Mouse (Mus musculus) layer of hippocampus, postnatal 25 days (tissue): ENCODE data around the gene Clip2. TPM values are rescaled to one million over a fixed set of nuclear protein-coding genes. Genes with fewer than 3 reads are reported as not detected.

ENCODE experiments used
- DNase-seq, 2 experiments: peaks; one replicate each; pipeline ENCODE4 v3.0.0; 2022; ENCODE audit warnings: mixed read lengths in 2 of 2, low spot score in 1 of 2; ENCODE audit errors: extremely low spot score in 1 of 2
- total RNA-seq, 2 experiments: library from RNA; stranded (reverse); gene quantifications; 2 replicates each; pipeline ENCODE4 v1.2.3; 2021

The Clip2 gene
- total RNA-seq: 100 to 1,000 TPM in 1 of 2 experiments, 10 to 100 TPM in 1; 99.8 to 101 TPM

GRCm38 (mm10) chr5:134552110-134552972 lies at the start of gene Clip2:
TSS of gene Clip2 (minus strand) at chr5:134552434.
- DNase-seq: peak; percentile 99

GRCm38 (mm10) chr5:134597711-134598110 lies 45.5 kb upstream of the Clip2 start:
- DNase-seq: no peak

DNA sequence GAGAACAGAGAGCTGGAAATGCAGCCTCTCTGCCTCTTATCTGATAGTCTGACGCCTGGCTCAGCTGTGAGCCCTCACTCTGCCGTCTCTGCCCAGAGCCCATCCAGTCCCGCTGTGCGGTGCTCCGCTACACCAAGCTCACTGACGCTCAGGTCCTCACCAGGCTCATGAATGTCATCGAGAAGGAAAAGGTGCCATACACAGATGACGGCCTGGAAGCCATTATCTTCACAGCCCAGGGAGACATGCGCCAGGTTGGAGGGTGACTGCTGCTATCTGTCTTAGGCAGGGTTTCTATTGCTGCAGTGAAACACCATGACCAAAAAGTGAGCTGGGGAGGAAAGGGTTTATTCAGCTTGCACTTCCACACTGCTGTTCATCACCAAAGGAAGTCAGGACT lies 40.9 kb upstream of the Clip2 start:
- DNase-seq: no peak

DNA sequence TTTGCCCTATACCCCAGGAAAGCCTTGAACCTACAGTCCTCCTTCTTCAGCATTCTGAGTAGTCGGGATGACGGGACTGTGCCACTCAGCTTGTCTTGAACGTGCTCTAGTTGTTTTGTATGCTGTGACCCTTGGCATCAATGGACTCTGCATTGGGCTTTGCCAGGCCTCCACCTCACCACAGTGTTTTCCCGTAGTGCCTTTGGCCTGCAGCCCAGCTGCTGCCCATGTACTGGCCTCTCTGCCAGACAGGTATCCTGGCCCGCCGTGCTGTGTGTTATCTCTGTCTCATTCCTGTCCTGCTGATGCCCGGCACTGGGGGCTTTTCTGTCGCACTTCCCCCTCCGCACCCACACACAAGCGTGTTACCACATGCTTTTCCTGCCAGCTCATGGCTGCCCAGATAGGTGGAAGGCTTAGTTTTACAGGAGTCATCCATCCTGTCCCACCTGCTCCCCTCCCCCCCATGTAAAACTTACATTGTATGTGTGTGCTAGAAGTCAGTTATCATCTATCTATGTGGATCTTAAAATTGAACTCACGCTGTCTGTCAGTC lies 39.9 kb upstream of the Clip2 start:
- DNase-seq: no peak

DNA sequence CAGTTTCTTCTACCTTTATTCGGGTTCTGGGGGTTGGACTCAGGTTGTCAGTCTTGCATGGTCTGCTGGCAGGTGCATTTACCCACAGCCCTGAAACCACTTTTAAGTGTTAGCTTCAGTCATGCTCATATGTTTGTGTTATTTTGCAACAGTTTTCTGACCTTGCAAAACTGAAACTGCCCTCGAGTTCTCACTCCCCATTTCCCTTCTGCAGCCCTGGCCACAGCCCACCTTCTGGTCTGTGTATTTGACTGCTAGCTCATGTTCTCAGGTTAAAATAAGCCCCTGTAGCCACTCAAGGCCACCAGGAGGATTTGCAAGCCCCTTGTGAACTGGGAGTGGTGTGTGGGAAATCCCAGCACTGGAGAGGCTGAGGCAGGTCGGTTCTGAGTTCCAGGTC lies 37.7 kb upstream of the Clip2 start:
- DNase-seq: no peak

DNA sequence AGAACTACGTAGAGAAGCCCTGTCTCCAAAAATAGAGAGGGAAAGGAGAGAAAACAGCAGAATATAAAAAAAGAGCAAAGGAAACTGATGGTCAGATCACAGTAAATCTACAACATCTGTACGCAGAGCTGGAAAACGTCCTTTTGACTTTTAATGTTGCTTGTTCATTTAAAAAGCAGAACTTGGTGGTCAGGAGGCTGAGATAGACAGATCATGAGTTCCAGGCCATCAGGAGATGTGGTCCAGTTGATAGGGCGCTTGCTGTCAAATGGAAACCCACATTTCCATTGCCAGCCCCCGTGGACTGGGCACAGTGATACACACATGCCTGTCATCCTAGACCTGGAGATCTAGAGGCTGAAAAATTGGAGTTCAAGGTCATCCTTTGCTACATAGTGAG lies 32.6 kb upstream of the Clip2 start:
- DNase-seq: no peak

DNA sequence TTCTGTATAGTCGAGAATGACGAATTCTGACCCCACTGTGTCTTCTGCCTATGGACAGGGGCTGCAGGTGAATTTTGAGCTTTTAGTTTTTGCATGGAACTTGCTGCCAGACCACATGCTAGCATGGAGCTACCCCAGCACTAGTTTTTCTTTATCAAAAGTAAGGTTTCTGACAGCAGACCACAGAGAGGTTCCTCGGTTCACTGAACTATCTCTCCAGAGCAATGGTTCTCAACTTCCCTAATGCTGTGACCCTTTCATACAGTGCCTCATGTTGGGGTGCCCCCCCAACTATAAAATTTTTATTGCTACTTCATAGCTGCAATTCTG lies 31.6 kb upstream of the Clip2 start:
- no peak for DNase-seq

GRCm38 (mm10) chr5:134583006-134583883 lies 31.0 kb upstream of the Clip2 start:
- no peak for DNase-seq

- DNase-seq: peak; percentile 85 to 98
Observed at GRCm38 (mm10) chr5:134582221-134582907, 30.1 kb upstream of the Clip2 start.

GRCm38 (mm10) chr5:134581146-134581545 lies 28.9 kb upstream of the Clip2 start, which contains the start of gene Rfc2:
TSS of gene Rfc2 (plus strand) at chr5:134581366.
- DNase-seq: no peak

DNA sequence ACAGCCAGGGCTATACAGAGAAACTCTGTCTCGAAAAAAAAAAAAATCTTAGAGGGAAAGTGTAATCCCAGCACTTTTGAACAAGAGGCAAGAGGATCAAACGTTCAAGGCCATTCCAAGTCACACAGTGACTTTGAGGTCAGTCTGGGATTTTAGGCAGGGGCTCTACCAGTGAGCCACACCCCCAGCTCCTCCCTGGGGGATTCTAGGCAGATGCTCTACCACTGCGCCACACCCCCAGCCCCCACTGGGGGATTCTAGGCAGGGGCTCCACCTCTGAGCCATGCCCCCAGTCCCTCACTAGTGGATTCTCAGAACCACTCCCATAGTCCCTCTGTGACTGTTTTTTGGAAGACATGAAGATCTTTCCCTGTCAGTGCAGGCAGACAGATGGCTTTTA lies 26.9 kb upstream of the Clip2 start:
- no peak for DNase-seq

- DNase-seq: no peak
Observed at GRCm38 (mm10) chr5:134577534-134577933, 25.3 kb upstream of the Clip2 start.

DNA sequence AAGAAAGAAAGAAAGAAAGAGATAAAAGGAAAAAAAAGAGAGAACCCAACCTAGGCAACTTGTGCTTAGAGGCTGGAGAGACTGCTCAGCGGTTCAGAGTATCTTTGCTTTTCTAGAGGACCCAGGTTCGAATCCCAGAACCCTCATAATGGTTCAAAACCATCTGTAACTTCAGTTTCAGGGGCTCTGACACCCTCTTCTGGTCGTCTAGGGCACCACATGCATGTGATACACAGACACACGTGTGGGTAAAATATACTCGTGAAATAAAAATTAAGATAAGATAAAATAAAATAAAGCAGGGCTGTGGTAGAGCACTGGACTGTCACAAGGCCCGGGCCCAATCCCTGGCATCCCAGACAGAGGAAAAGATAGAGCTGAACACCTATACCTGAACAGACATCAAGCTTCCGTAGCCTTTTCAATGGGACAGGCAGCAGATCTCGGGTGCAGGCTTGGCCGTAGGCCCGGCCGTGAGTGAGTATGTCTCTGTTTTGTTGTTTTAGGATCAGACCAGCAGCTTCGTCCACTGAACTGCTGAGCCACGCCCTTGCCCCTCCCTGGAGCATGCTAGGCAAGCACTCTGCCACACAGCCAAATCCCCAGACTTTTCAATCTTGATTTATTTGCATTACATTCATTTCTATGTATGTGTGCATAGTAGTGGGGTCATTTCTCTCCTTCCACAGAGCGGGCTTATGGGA lies 24.4 kb upstream of the Clip2 start:
- DNase-seq: no peak

- no peak for DNase-seq
Observed at GRCm38 (mm10) chr5:134575833-134576232, 23.6 kb upstream of the Clip2 start.

DNA sequence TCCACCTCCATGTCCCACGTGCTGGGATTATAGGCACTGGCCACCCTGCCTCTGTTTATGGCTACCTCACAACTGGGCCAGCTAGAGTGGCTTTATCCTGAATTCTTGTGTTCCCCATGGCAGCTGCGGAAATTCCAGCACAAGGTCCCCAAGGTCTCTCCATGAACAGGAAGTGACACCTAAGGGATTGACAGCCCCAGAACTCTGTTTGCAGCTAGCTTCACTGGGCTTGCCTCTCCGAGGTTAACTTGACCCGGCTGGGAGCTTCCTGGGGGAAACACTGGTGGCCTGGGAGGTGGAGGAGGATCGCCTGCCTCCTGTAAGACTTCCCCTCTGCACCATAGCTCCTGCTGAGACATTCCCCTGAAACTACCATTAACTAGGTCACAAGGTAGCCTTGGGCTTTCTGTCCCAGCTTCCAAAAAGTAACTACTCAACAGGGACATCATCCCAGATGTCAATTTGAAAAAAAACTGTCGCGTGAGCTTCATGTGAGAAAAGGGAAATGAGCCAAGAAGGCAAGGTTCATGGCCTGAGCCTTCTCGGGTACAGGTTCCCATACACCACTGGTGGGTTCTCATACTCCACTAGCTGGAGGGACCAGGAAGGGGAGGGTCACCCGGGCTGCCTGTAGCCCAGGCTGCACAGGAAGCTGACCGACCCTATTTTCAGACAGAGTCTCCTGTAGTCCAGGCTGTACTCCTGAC lies 20.4 kb upstream of the Clip2 start:
- DNase-seq: no peak

DNA sequence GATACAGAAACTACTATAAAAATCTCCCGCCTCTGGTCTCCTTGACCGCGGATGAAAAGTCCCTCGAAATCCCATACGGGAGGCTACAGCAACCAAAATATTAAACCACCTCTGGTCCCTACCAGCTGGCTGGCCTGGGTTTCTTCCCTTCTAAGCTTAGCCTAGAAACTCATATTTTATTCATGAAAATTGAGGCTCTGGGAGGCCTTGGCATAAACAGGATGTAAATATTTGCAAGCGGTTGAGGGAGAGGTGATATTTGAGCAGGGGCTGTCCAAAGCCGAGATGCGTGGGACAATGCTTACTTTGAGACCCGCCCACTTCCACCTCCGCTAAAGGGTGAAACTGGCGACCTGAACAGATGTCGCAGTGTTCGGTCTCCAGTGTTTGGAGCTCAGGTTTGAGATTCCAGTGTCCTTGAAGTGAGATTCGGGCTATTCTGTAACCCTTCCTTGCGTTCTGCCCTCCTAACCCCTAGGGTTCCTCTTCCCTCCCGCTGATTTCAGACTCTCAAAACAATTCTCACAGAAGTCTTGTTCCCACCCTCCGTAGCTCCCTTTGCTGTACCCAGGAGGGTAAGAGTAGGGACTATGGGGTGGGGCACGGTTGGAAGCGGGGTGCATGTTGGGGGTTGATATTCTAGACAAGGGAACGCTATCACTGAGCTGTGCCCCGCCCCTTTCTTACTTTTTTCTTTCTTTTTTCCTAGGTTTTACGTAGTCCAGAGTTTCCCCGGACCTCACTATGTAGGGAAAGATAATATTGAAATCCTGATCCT lies 19.7 kb upstream of the Clip2 start:
- no peak for DNase-seq

DNA sequence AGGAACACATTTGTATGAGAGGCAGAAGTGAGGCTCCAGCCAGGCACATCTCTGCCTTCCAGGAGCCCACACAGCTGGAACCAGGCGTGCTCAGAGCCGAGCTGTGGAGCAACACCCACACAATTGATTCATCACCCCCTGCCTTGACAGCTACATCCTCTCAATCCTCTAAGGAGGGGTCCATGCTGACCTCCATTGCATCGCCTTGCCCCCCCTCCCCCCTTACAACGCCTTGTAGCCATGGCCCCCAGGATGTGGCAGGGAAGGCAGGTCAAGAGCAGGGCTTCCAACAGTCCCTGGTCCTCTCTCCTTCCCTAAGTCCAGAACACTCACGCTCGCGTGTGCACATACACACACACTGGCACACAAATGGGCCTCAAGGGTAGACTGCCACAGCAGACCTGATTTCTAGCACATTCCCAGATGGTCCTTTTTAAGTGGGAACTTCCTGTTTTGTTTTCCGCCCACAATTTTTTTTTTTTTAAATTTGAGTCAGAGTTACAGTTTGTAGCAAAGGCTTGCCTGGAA lies 16.8 kb upstream of the Clip2 start:
- DNase-seq: no peak

- DNase-seq: no peak
Observed at GRCm38 (mm10) chr5:134568030-134568429, 15.8 kb upstream of the Clip2 start.
